Mouse (Mus musculus) intestine, embryonic 14.5 days (tissue): ENCODE results near the gene Smim5. TPM values are rescaled to one million over a fixed set of nuclear protein-coding genes. Genes with fewer than 3 reads are reported as not detected.
A peak's percentile ranks its signal among the peaks of the same experiment; 100 is the strongest.

Experiments used
- ATAC-seq: fragments of 200-750 bp; cut with Nextera tagmentation; replicated peaks from 2 replicates; pipeline ENCODE4 v1.8.0; 2017; ENCODE audit warnings: low read depth, moderate number of reproducible peaks, moderate TSS enrichment, moderate library complexity; ENCODE audit not compliant: low FRiP score, low TSS enrichment
- DNase-seq: peaks from one replicate; pipeline ENCODE4 v3.0.0-alpha.2; 2018; ENCODE audit warnings: low spot score
- H3K27ac ChIP-seq: fragments of 300-500 bp; sonication (generic); 2 replicates; pipeline ENCODE4 v1.5.1; 2014; ENCODE audit warnings: low read depth, mild to moderate bottlenecking, control low read depth
- H3K27me3 ChIP-seq: fragments of 300-500 bp; sonication (generic); replicated peaks from 2 replicates; pipeline ENCODE4 v1.6.1; 2014; ENCODE audit warnings: low read length, control low read depth; ENCODE audit not compliant: control insufficient read depth, insufficient read depth
- H3K36me3 ChIP-seq: fragments of 300-500 bp; sonication (generic); 2 replicates; pipeline ENCODE4 v1.6.1; 2014; ENCODE audit warnings: low read length, control low read depth; ENCODE audit not compliant: control insufficient read depth, insufficient read depth
- H3K4me1 ChIP-seq: fragments of 300-500 bp; sonication (generic); replicated peaks from 2 replicates; pipeline ENCODE4 v1.6.1; 2014; ENCODE audit warnings: low read length, control low read depth, mixed read lengths; ENCODE audit not compliant: control insufficient read depth, insufficient read depth
- H3K4me2 ChIP-seq: fragments of 300-500 bp; sonication (generic); 2 replicates; pipeline ENCODE4 v1.6.1; 2014; ENCODE audit warnings: low read length
- H3K4me3 ChIP-seq: fragments of 300-500 bp; sonication (generic); 2 replicates; pipeline ENCODE4 v1.5.1; 2014; ENCODE audit warnings: low read depth, low read length, control low read depth, mixed read lengths
- H3K9ac ChIP-seq: fragments of 300-500 bp; sonication (generic); 2 replicates; pipeline ENCODE4 v1.6.1; 2014; ENCODE audit warnings: mild to moderate bottlenecking, low read length
- H3K9me3 ChIP-seq: fragments of 300-500 bp; sonication (generic); 2 replicates; pipeline ENCODE4 v1.6.1; 2016; ENCODE audit warnings: low read length, control low read depth; ENCODE audit not compliant: control insufficient read depth
- WGBS: fragments of 180-500 bp; shearing (Covaris S2); extraction: QIAGEN DNeasy Blood & Tissue Kit; methylation state at CpG from one replicate; pipeline ENCODE4 v1.1.7; 2014; 5-methylcytosine and 5-hydroxymethylcytosine counted together
- polyA plus RNA-seq: library from polyadenylated mRNA; unstranded; fragments of >200 nt; fragmentation: Nextera tagmentation; extraction: Ambion mirVana; gene quantifications from 2 replicates; pipeline ENCODE4 v1.2.1, GENCODE M21; 2014

Smim5 gene
- polyA plus RNA-seq, 1 experiment from 2014 or later = 2.5 TPM

GRCm38 (mm10) chr11:115900561-115901337 is 983 bp downstream of the Smim5 start:
- Histone ChIP-seq H3K27ac (no peak overlapping the region), H3K9ac (no peak overlapping the region), H3K36me3 (peaks cover 6% of the 10 kb centered on the region; the same call in 1 of the 2 replicates), H3K4me3 (no peak overlapping the region), H3K4me2 (no peak overlapping the region), H3K4me1 (peaks cover 27% of the 10 kb centered on the region), H3K9me3 (no peaks in the 10 kb centered on the region), H3K27me3 (no peaks in the 10 kb centered on the region)
- ATAC-seq = no peak
- no peak for DNase-seq
- WGBS = 84% methylated on average over 8 of the region's 8 CpGs

GRCm38 (mm10) chr11:115901338-115902161 is 1.8 kb downstream of the Smim5 start:
- Histone ChIP-seq H3K4me3 (no peak overlapping the region), H3K9ac (no peak overlapping the region), H3K4me1 (peaks cover 27% of the 10 kb centered on the region), H3K36me3 (peaks cover 4% of the 10 kb centered on the region; the same call in 1 of the 2 replicates), H3K27ac (no peak overlapping the region), H3K4me2 (no peak overlapping the region), H3K9me3 (no peaks in the 10 kb centered on the region), H3K27me3 (no peaks in the 10 kb centered on the region)
- DNase-seq = no peak
- 92% methylated on average over 9 of the region's 9 CpGs for WGBS
- no peak for ATAC-seq

- Histone ChIP-seq H3K27ac (no peak overlapping the region), H3K4me2 (no peak overlapping the region), H3K4me3 (no peak overlapping the region), H3K4me1 (peaks cover 27% of the 10 kb centered on the region), H3K27me3 (no peaks in the 10 kb centered on the region), H3K36me3 (no peaks in the 10 kb centered on the region), H3K9ac (no peak overlapping the region), H3K9me3 (no peaks in the 10 kb centered on the region)
- 77% methylated on average over 5 of the region's 5 CpGs for WGBS
- DNase-seq = no peak
- ATAC-seq = no peak
These were observed 2.4 kb downstream of the Smim5 start for GRCm38 (mm10) chr11:115902177-115902576.

GRCm38 (mm10) chr11:115902831-115903230 is 3.1 kb downstream of the Smim5 start:
- Histone ChIP-seq H3K36me3 (no peaks in the 10 kb centered on the region), H3K4me1 (peaks cover 27% of the 10 kb centered on the region), H3K4me3 (no peak overlapping the region), H3K9me3 (no peaks in the 10 kb centered on the region), H3K27me3 (no peaks in the 10 kb centered on the region), H3K27ac (no peak overlapping the region), H3K4me2 (no peak overlapping the region), H3K9ac (no peak overlapping the region)
- WGBS = 87% methylated on average over 1 of the region's 1 CpGs
- no peak for ATAC-seq
- DNase-seq = no peak

GRCm38 (mm10) chr11:115903384-115904230 is 3.8 kb downstream of the Smim5 start:
- DNase-seq (peak; percentile 54), ATAC-seq (peak; percentile 43; the same call in 1 of the 2 replicates)
- H3K27ac ChIP-seq = peak overlapping the region; percentile 43; the same call in 1 of the 2 replicates
- H3K4me2 ChIP-seq = no peak overlapping the region
- H3K4me3 ChIP-seq = no peak overlapping the region
- 53% methylated on average over 11 of the region's 11 CpGs for WGBS
- peaks cover 27% of the 10 kb centered on the region for H3K4me1 ChIP-seq
- no peaks in the 10 kb centered on the region for H3K9me3 ChIP-seq
- H3K27me3 ChIP-seq = no peaks in the 10 kb centered on the region
- H3K36me3 ChIP-seq = no peaks in the 10 kb centered on the region
- no peak overlapping the region for H3K9ac ChIP-seq

- H3K36me3 ChIP-seq = no peaks in the 10 kb centered on the region
- WGBS = 65% methylated on average over 8 of the region's 8 CpGs
- H3K4me3 ChIP-seq = no peak overlapping the region
- no peak overlapping the region for H3K9ac ChIP-seq
- peaks cover 27% of the 10 kb centered on the region for H3K4me1 ChIP-seq
- no peaks in the 10 kb centered on the region for H3K9me3 ChIP-seq
- no peak for ATAC-seq
- no peaks in the 10 kb centered on the region for H3K27me3 ChIP-seq
- no peak for DNase-seq
- H3K27ac ChIP-seq = peak overlapping the region; percentile 43
- no peak overlapping the region for H3K4me2 ChIP-seq
These were observed 4.6 kb downstream of the Smim5 start for GRCm38 (mm10) chr11:115904231-115904955.

- H3K4me1 ChIP-seq = peaks cover 20% of the 10 kb centered on the region
- H3K4me3 ChIP-seq = no peak overlapping the region
- ATAC-seq (peak; percentile 37; the same call in 1 of the 2 replicates), DNase-seq (peak; percentile 62)
- no peak overlapping the region for H3K9ac ChIP-seq
- no peaks in the 10 kb centered on the region; the same call in 1 of the 2 replicates for H3K36me3 ChIP-seq
- H3K9me3 ChIP-seq = no peaks in the 10 kb centered on the region
- no peaks in the 10 kb centered on the region for H3K27me3 ChIP-seq
- 57% methylated on average over 16 of the region's 16 CpGs for WGBS
- no peak overlapping the region for H3K4me2 ChIP-seq
- peak overlapping the region; percentile 3; the same call in 1 of the 2 replicates for H3K27ac ChIP-seq
These were observed 5.4 kb downstream of the Smim5 start for GRCm38 (mm10) chr11:115904956-115905790.
